Mouse (Mus musculus) lung, postnatal 0 days (tissue): ENCODE data around the gene Syce3. TPM values are rescaled to one million over a fixed set of nuclear protein-coding genes. Genes with fewer than 3 reads are reported as not detected.

Source experiments
- ATAC-seq: fragments of 200-750 bp; cut with Nextera tagmentation; 2 replicates; pipeline ENCODE4 v1.8.0; 2017; ENCODE audit warnings: moderate library complexity
- DNase-seq: peaks from one replicate; pipeline ENCODE4 v3.0.0-alpha.2; 2016; ENCODE audit warnings: low spot score
- H3K27ac ChIP-seq: fragments of 300-500 bp; sonication (generic); 2 replicates; pipeline ENCODE4 v1.5.1; 2014; ENCODE audit warnings: antibody characterized with exemption, mild to moderate bottlenecking, low read length, mixed read lengths
- H3K27me3 ChIP-seq: fragments of 300-500 bp; sonication (generic); replicated peaks from 2 replicates; pipeline ENCODE4 v1.6.1; 2014; ENCODE audit warnings: low read length, mixed read lengths; ENCODE audit not compliant: insufficient read depth
- H3K36me3 ChIP-seq: fragments of 300-500 bp; sonication (generic); 2 replicates; pipeline ENCODE4 v1.6.1; 2014; ENCODE audit warnings: low read length, mixed read lengths; ENCODE audit not compliant: insufficient read depth
- H3K4me1 ChIP-seq: fragments of 300-500 bp; sonication (generic); 2 replicates; pipeline ENCODE4 v1.6.1; 2014; ENCODE audit warnings: antibody characterized with exemption, low read depth, low read length, mixed read lengths; ENCODE audit not compliant: insufficient read depth
- H3K4me2 ChIP-seq: fragments of 300-500 bp; sonication (generic); replicated peaks from 2 replicates; pipeline ENCODE4 v1.6.1; 2014; ENCODE audit warnings: low read depth, mild to moderate bottlenecking, low read length, moderate library complexity, mixed read lengths
- H3K4me3 ChIP-seq: fragments of 300-500 bp; sonication (generic); 2 replicates; pipeline ENCODE4 v1.5.1; 2014; ENCODE audit warnings: low read depth, low read length
- H3K9ac ChIP-seq: fragments of 300-500 bp; sonication (generic); replicated peaks from 2 replicates; pipeline ENCODE4 v1.6.1; 2014; ENCODE audit warnings: low read depth, mild to moderate bottlenecking
- H3K9me3 ChIP-seq: fragments of 300-500 bp; sonication (generic); 2 replicates; pipeline ENCODE4 v1.6.1; 2016; ENCODE audit warnings: low read length, mixed read lengths
- CTCF ChIP-seq: IDR thresholded peaks from 2 replicates; pipeline ENCODE4 v1.5.1; 2016; ENCODE audit warnings: antibody characterized with exemption, mild to moderate bottlenecking
- EP300 ChIP-seq: IDR thresholded peaks from 2 replicates; pipeline ENCODE4 v1.6.1; 2016; ENCODE audit warnings: antibody characterized with exemption, mild to moderate bottlenecking, control low read depth
- WGBS: fragments of 180-500 bp; shearing (Covaris S2); extraction: QIAGEN DNeasy Blood & Tissue Kit; methylation state at CpG from one replicate; pipeline ENCODE4 v1.1.7; 2014; 5-methylcytosine and 5-hydroxymethylcytosine counted together
- polyA plus RNA-seq: library from polyadenylated mRNA; unstranded; fragments of >200 nt; fragmentation: Nextera tagmentation; extraction: Ambion mirVana; gene quantifications from 2 replicates; pipeline ENCODE4 v1.2.1, GENCODE M21; 2015

The Syce3 gene
- not detected in 2 replicates for polyA plus RNA-seq

GRCm38 (mm10) chr15:89410118-89410517 lies at the start of gene Syce3:
Gene Syce3, minus strand, starts transcription at chr15:89410503.
- DNase-seq (no peak), ATAC-seq (no peak)
- no peaks in the 10 kb centered on the region for H3K4me1 ChIP-seq
- H3K9ac ChIP-seq = no peak within 1 kb of the TSS
- TF ChIP-seq CTCF (no peak), EP300 (no peak)
- H3K9me3 ChIP-seq = no peaks in the 10 kb centered on the region
- H3K36me3 ChIP-seq = no peaks in the 10 kb centered on the region
- H3K4me2 ChIP-seq = no peak within 1 kb of the TSS
- no peaks in the 10 kb centered on the region for H3K27me3 ChIP-seq
- 80% methylated on average over 16 of the region's 24 CpGs for WGBS
- no peak within 1 kb of the TSS for H3K4me3 ChIP-seq
- H3K27ac ChIP-seq = no peak within 1 kb of the TSS

GRCm38 (mm10) chr15:89459821-89460220 lies 49.5 kb upstream of the Syce3 start:
- Histone ChIP-seq H3K27me3 (no peaks in the 10 kb centered on the region), H3K9ac (no peak overlapping the region), H3K4me3 (no peak overlapping the region), H3K4me1 (no peaks in the 10 kb centered on the region), H3K36me3 (no peaks in the 10 kb centered on the region), H3K27ac (no peak overlapping the region), H3K9me3 (no peaks in the 10 kb centered on the region), H3K4me2 (no peak overlapping the region)
- no peak for TF ChIP-seq CTCF
- DNase-seq (no peak), ATAC-seq (no peak)
- 80% methylated on average over 7 of the region's 7 CpGs for WGBS

GRCm38 (mm10) chr15:89458942-89459341 lies 48.6 kb upstream of the Syce3 start:
- Histone ChIP-seq H3K27me3 (peaks cover 5% of the 10 kb centered on the region), H3K4me1 (peaks cover 3% of the 10 kb centered on the region; the same call in 1 of the 2 replicates), H3K4me2 (no peak overlapping the region), H3K9ac (no peak overlapping the region), H3K27ac (no peak overlapping the region), H3K4me3 (no peak overlapping the region), H3K36me3 (no peaks in the 10 kb centered on the region), H3K9me3 (no peaks in the 10 kb centered on the region)
- 92% methylated on average over 15 of the region's 15 CpGs for WGBS
- TF ChIP-seq CTCF = no peak
- no peak for ATAC-seq
- no peak for DNase-seq

GRCm38 (mm10) chr15:89455642-89456041 lies 45.3 kb upstream of the Syce3 start:
- Histone ChIP-seq H3K27ac (no peak overlapping the region), H3K4me3 (no peak overlapping the region), H3K36me3 (no peaks in the 10 kb centered on the region), H3K27me3 (peaks cover 12% of the 10 kb centered on the region), H3K4me1 (peaks cover 5% of the 10 kb centered on the region; the same call in 1 of the 2 replicates), H3K4me2 (no peak overlapping the region), H3K9ac (no peak overlapping the region), H3K9me3 (no peaks in the 10 kb centered on the region)
- ATAC-seq = no peak
- no peak for DNase-seq
- WGBS = 68% methylated on average over 6 of the region's 6 CpGs
- no peak for TF ChIP-seq EP300
- no peak for TF ChIP-seq CTCF

- no peak for DNase-seq
- H3K27ac ChIP-seq = no peak overlapping the region
- H3K4me1 ChIP-seq = peaks cover 5% of the 10 kb centered on the region; the same call in 1 of the 2 replicates
- no peak overlapping the region for H3K4me3 ChIP-seq
- no peaks in the 10 kb centered on the region for H3K36me3 ChIP-seq
- no peaks in the 10 kb centered on the region for H3K9me3 ChIP-seq
- no peak overlapping the region for H3K4me2 ChIP-seq
- no peak overlapping the region for H3K9ac ChIP-seq
- TF ChIP-seq EP300 = no peak
- TF ChIP-seq CTCF = no peak
- no peak for ATAC-seq
- 26% methylated on average over 4 of the region's 6 CpGs for WGBS
- H3K27me3 ChIP-seq = peaks cover 12% of the 10 kb centered on the region
These were observed 44.6 kb upstream of the Syce3 start for GRCm38 (mm10) chr15:89454857-89455256.

- peaks cover 12% of the 10 kb centered on the region for H3K27me3 ChIP-seq
- H3K36me3 ChIP-seq = no peaks in the 10 kb centered on the region
These were observed 43.7 kb upstream of the Syce3 start, which contains the start of gene Mapk8ip2 for GRCm38 (mm10) chr15:89453865-89454478. Gene Mapk8ip2, plus strand, starts transcription at chr15:89453913.

More at GRCm38 (mm10) chr15:89453865-89454478, 43.7 kb upstream of the Syce3 start, which contains the start of gene Mapk8ip2:
- Histone ChIP-seq H3K9ac (no peak within 1 kb of the TSS), H3K27ac (no peak within 1 kb of the TSS), H3K4me1 (peaks cover 5% of the 10 kb centered on the region; the same call in 1 of the 2 replicates), H3K4me3 (peak within 1 kb of the TSS; percentile 25), H3K4me2 (peak within 1 kb of the TSS; percentile 46), H3K9me3 (no peaks in the 10 kb centered on the region)
- DNase-seq (no peak), ATAC-seq (no peak)
- TF ChIP-seq CTCF (no peak), EP300 (no peak)
- WGBS = 4% methylated on average over 49 of the region's 53 CpGs
